Mouse (Mus musculus): ENCODE measurements at regions not wholly inside any gene's neighbourhood (a gene's known extent, or its start where the extent isn't known, plus 50 kb on each side); places are given as distances from the start of the nearest gene placed in this dataset.
A peak's percentile ranks its signal among the peaks of the same experiment; 100 is the strongest.

DNA sequence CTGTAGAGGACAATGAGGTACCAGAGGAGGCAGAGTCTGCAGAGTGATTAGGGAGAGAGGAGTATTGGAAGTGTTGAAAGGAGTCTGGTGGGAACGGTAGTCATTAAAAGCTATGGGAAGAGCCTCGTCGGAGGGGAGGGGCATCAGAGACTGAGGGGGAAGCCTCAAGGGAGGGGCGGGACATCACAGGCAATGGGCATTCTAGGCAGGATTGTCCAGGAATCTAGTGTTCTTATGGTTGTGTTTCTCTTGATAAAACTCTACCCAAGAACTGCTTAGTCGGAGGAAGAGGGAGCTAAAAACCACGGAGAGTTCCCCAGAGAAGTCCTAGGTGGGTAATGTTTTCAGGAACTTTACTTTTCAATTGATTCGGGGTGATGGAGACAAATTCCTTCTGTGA is 90.2 kb downstream of the Sec23ip start:
- no peak for DNase-seq

DNA sequence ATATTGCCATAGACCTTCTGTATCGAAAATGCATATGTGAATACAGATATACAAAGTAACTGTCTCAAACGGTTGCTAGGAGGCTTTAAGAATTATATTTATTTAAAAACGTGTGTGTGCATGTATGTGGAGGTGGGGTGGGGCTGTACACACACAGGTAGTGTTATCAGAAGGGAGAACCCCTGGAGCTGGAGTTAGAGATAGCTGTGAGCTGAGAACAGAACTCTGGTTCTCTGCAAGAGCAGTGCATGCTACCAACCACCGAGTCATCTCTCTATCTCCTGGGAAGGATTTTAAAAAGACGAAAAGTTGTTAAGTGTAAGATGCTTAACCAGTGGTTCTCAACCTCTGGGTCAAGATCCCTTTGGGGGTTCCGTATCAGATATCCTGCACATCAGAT is 91.7 kb downstream of the Sec23ip start:
- no peak for DNase-seq

DNA sequence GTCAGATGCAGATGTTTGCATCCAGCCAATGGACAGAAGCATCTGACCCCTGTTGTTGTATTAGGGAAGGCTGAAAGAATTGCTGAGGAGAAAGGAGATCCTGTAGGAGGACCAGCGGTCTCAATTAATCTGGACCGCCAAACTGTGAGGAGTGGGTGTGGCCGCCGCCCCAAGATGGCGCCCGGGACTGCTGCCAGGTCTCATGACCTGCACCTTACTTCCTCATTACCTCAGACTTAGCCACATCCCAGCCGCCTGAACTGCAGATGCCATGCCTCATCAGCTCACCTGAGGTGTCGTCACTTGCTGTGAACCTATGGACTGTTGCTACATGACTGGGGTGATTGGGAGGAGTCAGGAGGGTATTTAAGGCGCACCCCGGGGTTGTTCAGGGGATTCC is 97.8 kb downstream of the Sec23ip start:
- no peak for DNase-seq

DNA sequence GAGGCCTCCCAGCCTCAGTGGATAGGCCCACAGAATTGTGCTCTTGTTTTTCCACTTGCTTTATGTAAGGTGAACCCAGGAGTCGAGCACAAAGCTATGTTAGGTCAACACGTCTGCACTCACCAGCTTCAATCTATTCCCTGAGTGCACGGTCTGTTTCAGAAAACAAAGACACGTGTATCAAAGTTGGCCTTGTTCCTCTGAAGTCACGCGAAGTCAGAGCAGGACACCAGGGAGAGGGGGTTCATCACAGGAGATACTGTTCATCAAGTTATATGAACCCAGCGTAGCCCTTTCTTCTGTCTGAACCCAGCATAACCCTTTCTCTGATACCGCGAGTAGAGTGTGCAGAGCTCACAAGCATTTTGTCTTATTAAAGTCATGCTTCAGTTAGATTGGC is 98.8 kb downstream of the Sec23ip start:
- DNase-seq = no peak

DNA sequence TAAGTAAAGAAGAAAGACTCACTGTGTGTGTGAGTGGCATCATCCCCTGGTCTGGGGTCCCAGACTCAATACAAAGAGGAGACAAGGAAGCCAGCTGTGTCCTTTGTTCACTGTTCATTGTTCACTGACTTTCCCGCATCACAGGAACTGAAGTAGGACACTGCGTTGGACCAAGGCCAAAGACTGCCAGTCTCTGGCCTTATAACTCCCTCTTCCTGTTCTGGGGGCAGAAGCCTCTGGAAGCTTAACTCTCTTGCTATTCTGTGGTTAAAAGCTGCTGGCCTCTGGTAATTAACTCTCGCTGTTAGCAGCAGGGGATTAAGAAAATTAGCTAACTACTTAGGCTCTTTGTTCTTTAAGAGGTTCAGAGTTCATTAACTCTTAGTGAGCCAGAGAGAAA is 104.5 kb downstream of the Sec23ip start:
- no peak for DNase-seq

DNA sequence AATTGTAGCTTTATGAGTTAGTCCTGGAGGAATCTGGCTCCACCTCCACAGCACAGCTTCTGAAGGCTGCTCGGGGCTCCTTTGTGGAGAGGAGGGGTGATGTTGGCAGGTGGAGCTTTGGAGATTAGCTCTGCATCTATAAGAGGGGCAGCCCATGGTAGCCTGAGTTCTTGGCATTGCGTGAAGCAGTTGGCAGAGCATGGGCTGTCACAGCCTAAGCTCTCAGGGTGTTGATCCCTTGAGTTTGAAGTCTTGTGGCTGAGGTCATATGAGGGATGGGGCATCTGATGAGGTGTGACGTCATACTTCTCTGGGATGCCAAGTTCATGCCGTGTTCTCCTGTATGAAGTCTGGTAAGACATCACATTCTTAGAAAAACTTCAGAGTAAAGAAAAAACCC is 109.5 kb downstream of the Sec23ip start:
- DNase-seq = no peak

DNA sequence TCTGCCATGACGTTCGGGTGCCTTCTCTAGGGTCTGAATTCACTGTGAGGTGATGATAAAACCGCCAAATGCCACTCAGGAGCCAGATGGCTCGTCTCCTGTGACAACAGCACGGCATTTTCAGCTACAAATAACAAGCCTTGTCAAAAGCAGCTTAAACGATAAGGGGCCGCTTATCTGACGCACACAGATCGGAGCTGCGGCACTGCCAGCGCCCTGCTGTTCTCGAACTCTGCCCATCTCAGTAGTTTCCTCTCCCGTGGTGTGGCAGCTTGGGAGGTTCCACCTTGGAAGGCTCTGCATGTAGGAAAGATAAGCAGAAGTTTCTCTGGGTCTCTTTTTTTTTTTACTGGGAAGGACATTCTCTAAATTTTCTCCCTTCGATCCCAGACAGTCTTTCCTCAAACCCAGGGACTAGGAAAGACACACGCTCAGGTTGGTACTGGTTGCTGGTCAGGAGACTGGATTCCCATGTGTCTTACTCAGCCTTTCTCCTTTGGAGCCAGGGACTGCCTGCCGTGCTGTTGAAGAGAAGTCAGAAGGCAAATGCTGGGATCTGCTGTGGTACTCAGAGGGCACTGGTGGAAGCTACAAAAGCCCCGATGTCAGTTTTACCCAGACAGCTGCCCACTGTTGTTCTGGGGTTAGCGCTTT is 110.1 kb downstream of the Sec23ip start:
- no peak for DNase-seq

DNA sequence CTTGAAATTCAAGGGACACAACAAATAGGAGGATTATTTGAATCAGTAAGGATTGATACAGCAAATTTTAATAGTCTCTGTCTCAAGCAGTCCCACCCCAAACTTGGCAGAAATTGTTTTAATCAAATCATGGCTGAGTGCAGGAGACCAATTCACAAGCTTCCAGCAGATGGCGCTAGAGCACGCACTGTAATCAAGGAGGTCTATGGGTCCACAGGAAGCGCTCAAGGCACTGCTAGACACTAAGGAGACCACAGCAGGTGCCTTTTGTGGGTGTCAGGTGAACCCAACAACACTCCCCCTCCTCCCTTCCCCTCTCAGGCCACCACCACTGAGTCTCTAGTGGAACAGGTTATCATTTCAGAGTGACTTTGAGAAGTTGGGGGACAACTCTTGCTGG is 115.4 kb downstream of the Sec23ip start:
- DNase-seq = peak; percentile 73

DNA sequence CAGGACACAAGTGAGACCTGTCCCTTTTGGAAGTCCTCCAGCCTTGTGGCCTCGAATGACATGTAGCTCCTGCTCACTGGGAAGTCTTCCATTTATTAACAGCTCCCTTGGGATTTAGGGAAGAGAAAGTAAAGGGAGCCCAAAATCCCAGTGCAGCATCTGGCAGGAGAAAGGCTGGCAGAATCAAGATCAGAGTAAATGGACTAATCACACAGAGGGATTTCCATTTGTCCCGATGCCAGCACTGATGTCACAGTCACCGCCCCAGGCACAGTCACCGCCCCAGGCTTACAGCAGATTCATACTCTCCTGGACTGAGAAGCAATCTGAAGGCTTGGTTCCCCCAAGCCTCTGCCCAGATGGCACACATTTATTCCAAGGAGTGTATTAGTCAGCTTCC is 116.0 kb downstream of the Sec23ip start:
- DNase-seq = peak; percentile 51

DNA sequence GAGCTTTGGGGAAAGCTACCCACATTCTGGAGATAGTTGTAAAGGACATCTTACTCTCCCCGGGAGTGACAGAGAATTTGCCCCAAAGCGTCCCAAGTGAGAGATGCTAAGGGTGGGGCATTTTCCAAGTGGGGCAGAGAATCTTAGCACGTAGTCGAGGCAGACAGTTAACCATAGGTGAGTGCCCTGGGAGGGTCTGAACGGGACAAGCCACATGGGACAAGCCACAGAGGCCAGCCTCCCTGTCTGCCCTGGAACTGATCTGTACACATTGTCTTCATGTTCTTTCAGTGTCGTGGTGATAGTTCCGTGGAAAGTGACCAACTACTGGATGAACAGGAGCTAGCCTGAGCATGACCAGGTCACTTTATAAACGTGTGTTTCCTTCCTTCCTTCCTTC is 116.6 kb downstream of the Sec23ip start:
- no peak for DNase-seq

DNA sequence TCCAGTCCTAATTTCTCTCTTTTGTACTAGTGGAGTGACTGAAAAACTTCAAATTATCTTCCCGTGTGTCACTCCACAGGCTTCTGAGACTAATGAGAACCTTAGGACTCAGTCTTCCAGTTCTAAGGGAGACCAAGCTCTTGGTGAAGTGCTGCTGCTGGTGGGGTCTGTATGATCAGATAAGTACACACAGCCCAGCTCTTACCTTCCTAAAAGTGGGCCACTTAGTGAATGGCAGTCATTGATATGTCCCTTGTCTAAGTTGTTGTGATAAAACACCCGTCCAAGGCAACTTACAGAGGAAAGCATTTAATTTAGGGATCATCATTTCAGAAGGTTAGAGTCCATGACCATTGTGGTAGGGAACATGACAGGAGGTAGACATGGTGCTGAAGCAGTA is 124.1 kb downstream of the Sec23ip start:
- DNase-seq = no peak

DNA sequence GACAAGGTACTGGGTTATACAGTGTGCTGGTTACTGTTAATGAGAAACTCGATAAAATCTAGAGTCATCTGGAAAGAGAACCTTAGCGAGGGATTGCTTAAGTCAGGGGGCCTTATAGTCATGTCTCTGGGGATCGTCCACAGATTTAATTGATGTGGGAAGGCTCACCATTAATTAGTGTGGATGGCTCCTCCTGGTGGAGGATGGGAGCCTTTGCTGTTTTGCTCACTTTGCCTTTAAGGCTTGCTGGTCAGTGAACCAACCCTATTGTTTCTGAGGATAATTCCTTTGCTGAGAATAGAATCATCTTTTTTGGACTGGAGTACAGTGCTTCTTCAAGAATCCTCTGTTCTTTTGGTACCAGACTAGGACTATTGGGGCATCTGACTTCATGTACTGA is 139.3 kb downstream of the Sec23ip start:
- no peak for DNase-seq

DNA sequence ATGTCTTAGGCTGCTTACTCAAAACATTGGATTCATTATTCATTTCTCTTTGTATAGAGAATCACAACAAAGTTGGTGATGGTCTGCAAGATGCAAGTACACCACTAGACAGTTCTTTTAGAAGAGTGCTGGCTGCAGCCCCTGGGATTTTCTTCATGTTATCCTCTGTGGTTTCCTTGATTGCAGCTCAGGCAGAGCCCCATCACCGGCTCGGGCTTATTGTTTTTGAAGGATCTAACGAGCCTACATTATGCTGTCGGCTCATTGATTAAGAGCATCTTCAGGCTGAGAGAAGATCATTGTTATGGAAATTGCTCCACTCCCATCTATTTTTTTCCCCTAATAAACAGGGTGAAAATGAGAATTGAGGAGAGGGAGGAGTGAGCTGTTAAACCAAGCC is 140.8 kb downstream of the Sec23ip start:
- no peak for DNase-seq

DNA sequence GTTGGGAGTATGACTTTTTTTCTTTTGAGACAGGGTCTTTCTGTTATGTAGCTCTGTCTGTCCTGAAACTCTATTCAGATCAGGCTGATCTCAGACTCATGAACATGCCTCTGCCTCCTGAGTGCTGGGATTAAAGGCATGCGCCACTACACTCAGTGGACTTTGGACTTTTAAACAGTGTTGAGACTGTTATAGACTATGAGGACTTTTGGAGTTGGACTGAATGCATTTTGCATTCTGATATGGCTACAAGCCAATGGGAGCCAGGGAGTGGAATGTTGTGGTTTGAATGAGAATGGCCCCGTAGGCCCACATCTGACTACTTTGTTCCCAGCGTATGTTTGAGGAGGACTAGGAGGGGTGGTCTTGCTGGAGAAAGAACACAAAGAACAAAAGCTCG is 165.4 kb downstream of the Sec23ip start:
- no peak for DNase-seq

DNA sequence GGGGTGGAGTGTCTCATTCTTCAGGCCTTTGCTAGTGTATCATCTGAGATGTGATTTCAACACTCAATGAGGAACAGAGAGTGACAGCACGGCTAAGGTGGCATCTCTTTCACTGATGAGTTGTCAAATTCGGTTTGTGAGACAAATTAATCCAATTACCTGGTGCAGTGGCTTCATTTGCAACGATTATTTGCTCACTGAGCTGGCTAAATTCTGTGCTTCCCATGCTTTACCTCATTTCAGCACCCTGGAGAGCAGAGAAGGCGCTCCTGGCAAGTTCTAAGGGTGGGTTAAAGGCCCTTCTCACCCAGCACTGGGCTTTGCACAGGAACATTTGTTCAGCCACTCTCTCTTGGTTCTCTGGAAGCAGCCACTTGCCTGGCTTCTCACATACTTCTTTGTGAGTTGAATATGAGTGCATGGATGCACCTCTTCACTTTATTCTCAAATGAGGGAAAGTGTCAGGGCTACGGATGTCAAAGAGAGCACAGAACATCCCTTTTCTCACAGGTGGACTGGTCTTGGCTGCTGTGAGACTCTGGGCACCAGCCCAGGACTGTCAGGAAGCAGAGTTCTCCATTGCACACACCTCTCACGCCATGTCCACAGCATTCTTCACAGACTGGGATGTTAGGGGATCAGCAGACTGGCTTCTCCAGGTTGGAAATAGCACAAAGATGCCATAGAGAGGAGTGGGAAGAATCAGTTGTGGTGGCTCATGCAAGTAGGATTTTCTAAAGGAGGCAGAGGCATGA is 193.4 kb downstream of the Sec23ip start:
- peak; percentile 5 for DNase-seq

DNA sequence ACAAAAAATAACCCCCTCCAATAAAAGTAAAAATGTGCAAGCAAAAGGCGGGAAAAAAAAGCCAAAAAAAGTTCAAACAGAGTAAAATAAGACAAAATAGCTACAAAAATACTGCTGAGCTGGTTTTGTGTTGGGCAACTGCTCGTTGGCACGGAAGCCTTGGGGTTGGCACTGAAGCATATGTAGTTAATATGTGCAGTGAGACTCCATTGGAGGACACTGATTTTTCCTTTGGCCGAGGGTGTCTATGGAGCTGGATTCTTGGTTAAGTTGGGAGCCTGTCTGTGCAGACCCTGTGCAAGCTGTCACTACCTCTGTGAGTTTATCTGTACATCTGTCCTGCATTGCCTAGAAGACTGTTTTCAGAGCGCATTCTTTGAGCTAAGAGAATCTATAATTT is 215.8 kb downstream of the Sec23ip start:
- DNase-seq = no peak

DNA sequence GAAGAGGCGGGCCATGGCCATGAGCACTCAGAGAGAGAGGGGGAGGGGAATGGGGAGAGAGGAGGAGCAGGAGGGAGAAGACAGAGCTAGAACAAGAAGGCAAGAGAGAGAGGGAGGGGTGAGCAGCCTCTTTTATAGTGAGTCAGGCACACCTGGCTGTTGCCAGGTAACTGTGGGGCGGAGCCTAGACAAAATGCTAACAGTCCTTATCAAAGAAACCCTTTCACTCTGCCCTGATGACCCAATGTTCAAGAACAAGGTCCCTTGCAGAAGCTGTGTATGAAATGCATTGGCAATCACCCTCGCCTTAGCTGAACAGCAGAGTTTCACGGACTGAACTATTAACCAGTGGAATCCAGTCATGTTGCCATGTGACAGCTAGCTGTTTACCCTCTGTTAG is 235.2 kb downstream of the Sec23ip start:
- DNase-seq = no peak

DNA sequence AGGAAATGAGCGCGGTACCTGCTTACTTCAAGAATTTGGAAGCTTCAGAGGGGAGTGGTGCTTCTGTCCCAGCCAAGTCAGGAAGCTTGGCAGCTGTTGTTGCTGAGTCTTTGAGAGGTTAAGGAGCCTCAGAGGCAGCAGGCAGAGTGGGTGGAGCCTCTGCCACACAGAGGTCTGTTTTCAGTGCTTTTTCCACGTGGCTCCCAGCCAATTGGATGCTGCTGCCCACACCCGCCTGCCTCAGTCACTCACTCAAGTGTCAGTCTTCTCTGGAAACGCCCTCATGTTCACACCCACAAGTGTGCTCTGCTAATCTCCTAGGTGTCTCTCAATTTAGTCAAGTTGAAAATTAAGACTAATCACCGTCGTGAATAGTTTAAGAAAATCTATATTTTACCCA is 236.1 kb downstream of the Sec23ip start:
- DNase-seq = no peak

DNA sequence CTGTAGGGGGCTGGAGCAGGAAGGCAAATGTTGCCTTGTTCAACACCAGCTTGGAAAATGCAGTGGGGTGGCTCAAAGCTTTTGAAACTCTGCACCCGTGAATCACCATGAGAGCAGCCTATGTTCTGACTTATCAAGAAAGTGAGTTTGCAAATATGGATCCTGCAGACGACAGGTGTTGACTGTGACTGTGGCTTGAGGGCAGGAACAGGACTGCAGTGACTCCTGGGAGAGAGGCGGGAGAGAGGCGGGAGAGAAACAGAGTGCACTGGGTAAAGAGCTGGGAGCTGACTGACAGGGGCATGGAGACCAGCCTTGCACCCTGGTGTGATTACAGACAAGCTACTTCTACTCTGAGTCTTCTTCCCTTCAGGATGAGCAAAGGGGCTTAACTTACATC is 254.0 kb downstream of the Sec23ip start:
- DNase-seq = no peak

DNA sequence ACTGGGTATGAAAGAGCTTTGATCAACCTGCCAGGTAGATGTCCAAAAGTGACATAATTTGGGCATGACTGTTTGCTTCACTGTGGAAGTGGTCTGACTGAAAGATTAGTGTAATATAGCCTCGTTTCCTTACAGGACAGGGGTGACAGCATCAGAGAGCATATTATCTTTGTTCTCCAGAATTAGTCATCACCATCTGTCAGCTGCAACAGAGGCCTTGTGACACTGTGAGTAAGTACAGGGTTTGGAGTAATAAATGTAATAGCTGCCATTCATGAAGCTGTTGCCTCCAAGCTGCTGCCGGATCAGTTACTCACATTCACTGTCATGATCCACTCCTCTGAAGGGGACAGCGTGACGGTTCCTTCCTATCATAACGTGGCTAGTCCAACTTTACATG is 254.4 kb upstream of the Plpp4 start:
- DNase-seq = no peak

DNA sequence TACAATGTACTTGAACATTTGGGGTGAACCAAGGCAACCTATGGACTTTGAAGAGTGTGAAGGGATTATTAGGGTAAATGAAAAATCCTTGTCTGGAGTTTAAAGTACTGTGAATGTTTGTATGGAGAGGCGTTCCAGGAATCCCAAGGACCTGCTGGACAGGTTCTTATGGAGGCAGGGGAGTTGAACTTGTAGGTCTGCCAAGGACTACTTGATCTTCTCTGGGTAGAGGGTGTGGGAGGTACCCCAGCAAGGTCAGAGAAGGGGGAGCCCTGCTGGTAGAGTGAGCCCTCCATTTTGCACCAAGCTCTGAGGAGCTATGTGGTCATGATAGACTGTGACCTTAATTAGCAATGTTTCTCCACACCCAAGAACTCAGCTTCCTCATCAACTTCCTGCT is 253.7 kb upstream of the Plpp4 start:
- DNase-seq = no peak

DNA sequence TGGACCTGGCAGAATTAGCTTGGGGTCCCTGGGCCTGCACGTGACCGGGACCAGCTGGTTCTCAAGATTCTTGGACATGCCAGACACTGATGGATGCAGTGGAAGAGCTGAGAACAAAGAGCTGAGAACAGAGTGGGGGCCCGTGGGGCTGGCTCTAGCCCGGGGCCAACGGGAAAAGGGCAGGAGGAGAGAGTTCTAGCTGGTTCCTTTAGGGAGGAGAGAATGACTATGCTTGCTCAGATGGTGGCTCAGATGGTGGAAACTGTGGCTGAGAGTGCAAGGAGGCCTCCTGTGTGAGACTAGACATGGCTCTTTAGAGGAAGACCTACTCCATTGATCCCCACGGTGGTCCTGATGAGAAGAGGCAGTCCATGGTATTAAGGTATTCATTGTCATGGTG is 240.5 kb upstream of the Plpp4 start:
- DNase-seq = no peak

DNA sequence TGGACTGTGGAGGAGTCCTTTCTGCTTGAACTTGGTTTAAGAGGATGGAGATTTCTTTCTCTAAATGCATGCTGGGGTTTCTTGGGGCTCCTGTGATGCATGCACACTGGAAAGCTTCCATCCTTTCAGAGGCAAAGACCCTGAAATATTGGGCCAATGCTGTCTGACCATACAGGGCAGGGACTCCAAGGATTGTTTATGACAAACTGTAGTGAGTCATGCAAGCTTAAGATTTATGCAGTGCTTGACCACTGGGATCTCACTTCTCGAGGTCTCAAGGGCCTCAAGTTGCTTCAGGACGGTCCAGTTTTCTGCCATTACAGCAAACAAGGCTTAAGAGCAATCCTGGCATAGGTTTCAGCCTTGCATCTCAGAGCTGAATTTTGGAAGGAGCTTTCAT is 229.7 kb upstream of the Plpp4 start:
- DNase-seq = no peak

DNA sequence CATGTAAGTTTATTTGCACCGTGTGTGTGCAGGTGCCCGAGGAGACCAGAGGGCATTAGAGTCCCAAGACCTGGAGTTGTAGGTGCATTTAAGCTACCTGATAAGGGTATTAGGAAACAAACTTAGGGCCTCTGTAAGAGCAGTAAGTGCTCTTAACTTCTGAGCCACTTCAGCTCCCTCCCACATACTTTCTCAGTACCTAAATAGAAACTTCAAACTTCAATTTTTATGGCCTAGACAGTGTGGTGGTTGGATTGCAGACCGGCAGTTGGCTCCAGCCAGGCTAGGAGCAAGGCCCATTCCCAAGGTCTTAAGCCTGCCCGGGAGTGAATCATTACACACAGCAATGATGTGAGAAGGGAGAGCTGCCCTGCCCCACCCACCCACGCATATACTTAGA is 208.8 kb upstream of the Plpp4 start:
- DNase-seq = no peak

DNA sequence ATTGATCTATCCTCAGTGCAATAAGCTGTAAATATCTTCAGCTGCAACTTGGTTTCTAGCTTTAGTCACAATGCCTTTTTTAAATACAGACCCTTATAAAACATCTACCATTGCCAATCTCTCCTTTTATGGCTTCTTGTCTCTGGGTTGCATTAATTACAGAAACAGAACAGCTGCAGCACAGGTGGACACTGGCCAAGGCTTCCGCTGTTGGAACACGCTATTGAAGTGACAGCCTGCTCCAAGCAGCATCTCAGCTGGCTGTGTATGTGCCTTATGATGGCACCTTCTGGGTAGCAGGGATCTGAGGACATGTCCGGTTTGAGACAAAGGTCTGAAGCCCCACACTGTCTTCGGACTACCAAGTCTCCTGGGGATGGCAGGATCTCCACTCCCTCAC is 207.1 kb upstream of the Plpp4 start:
- peak; percentile 36 for DNase-seq
